Mouse (Mus musculus): ENCODE measurements at regions not wholly inside any gene's neighbourhood (a gene's known extent, or its start where the extent isn't known, plus 50 kb on each side); places are given as distances from the start of the nearest gene placed in this dataset.

- H3K27me3 ChIP-seq, result no peaks in the 10 kb centered on the region
- no peak overlapping the region for H3K9ac ChIP-seq
- H3K4me3 ChIP-seq, result no peak overlapping the region
- no peak overlapping the region for H3K27ac ChIP-seq
- no peak overlapping the region for H3K4me2 ChIP-seq
- H3K4me1 ChIP-seq (replicated peaks), result no peaks in the 10 kb centered on the region
- no peak for ATAC-seq (ENCODE audit: low FRiP score)
- no peaks in the 10 kb centered on the region for H3K9me3 ChIP-seq
- H3K36me3 ChIP-seq, result no peaks in the 10 kb centered on the region
These were observed 429.1 kb upstream of the Brinp1 start for GRCm38 (mm10) chr4:69383318-69383717.

GRCm38 (mm10) chr4:69346979-69347465 lies 392.8 kb upstream of the Brinp1 start:
- no peak overlapping the region for H3K9ac ChIP-seq
- no peaks in the 10 kb centered on the region for H3K4me1 ChIP-seq (replicated peaks)
- H3K27me3 ChIP-seq, result no peaks in the 10 kb centered on the region
- 87% methylated on average over 5 of the region's 5 CpGs for WGBS
- H3K36me3 ChIP-seq, result no peaks in the 10 kb centered on the region
- no peak overlapping the region for H3K4me2 ChIP-seq
- H3K4me3 ChIP-seq, result no peak overlapping the region
- no peak overlapping the region for H3K27ac ChIP-seq
- ATAC-seq (ENCODE audit: low FRiP score), result no peak
- H3K9me3 ChIP-seq, result no peaks in the 10 kb centered on the region

- no peak for ATAC-seq (ENCODE audit: low FRiP score)
- WGBS, result 68% methylated on average over 3 of the region's 3 CpGs
- Histone ChIP-seq H3K36me3 (no peaks in the 10 kb centered on the region), H3K9me3 (no peaks in the 10 kb centered on the region), H3K4me3 (no peak overlapping the region), H3K9ac (no peak overlapping the region), H3K27me3 (no peaks in the 10 kb centered on the region), H3K4me1 (replicated peaks) (no peaks in the 10 kb centered on the region), H3K4me2 (no peak overlapping the region), H3K27ac (no peak overlapping the region)
These were observed 373.4 kb upstream of the Brinp1 start for GRCm38 (mm10) chr4:69327606-69328005.

Measured in hindbrain, embryonic 13.5 days (tissue).